Mouse (Mus musculus) cortical plate, adult 2 months (tissue): ENCODE measurements around the gene Med29. TPM values are rescaled to one million over a fixed set of nuclear protein-coding genes. Genes with fewer than 3 reads are reported as not detected.
A peak's percentile ranks its signal among the peaks of the same experiment; 100 is the strongest.
"Not testable (repeated sequence)": the region's sequence is repeated elsewhere in the genome, so short reads cannot be mapped to it uniquely, and the experiment has no call there.

Source experiments
- H3K27ac ChIP-seq: fragments of 200-500 bp; 2 replicates; pipeline ENCODE4 v1.5.1; 2012; ENCODE audit warnings: low read length, control low read depth, inconsistent platforms; ENCODE audit not compliant: insufficient read depth
- H3K4me1 ChIP-seq: fragments of 200-500 bp; 2 replicates; pipeline ENCODE4 v1.6.1; 2011; ENCODE audit warnings: low read length; ENCODE audit not compliant: control insufficient read depth, insufficient read depth
- H3K4me3 ChIP-seq: fragments of 200-500 bp; 2 replicates; pipeline ENCODE4 v1.5.1; 2011; ENCODE audit warnings: mild to moderate bottlenecking, low read length, control low read depth; ENCODE audit not compliant: insufficient read depth
- CTCF ChIP-seq: fragments of 200-500 bp; IDR thresholded peaks from 2 replicates; pipeline ENCODE4 v1.5.1; 2011; ENCODE audit warnings: mild to moderate bottlenecking, control low read depth, low read length; ENCODE audit not compliant: insufficient read depth; ENCODE audit errors: extremely low read depth
- POLR2A ChIP-seq: fragments of 200-500 bp; IDR thresholded peaks from 2 replicates; pipeline ENCODE4 v1.6.1; 2011; ENCODE audit warnings: mild to moderate bottlenecking, low read length, control low read depth; ENCODE audit not compliant: insufficient read depth; ENCODE audit errors: extremely low read depth
- polyA plus RNA-seq: library from polyadenylated mRNA; depleted of rRNA; stranded (reverse); fragments of >200 nt; gene quantifications from 2 replicates; pipeline ENCODE4 v1.2.3, GENCODE M21; 2012

Med29 gene
- polyA plus RNA-seq, 1 experiment: 42.6 TPM

DNA sequence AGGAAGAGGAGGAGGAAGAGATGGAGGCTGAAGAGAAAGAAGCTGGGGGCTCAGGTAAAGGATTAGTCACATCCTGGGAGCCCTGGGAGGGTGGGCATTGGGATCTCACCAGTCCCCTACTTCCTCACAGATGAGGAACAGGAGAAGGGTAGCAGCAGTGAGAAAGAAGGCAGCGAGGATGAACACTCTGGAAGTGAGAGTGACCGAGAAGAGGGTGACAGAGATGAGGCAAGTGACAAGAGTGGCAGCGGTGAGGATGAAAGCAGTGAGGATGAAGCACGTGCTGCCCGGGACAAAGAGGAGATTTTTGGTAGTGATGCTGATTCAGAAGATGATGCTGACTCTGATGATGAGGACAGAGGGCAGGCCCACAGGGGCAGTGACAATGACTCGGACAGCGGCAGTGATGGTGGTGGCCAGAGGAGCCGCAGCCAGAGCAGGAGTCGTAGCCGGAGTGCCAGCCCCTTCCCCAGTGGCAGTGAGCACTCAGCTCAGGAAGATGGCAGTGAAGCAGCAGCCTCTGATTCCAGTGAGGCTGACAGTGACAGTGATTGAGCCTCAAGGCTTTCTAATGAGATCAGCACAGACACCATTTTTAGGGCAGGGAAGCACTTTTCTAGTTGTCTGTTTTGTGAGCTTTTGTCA lies 6.3 kb upstream of the Med29 start:
- Histone ChIP-seq H3K4me3 (no peak overlapping the region), H3K27ac (no peak overlapping the region), H3K4me1 (no peaks in the 10 kb centered on the region)
- TF ChIP-seq CTCF (no peak), POLR2A (no peak)

DNA sequence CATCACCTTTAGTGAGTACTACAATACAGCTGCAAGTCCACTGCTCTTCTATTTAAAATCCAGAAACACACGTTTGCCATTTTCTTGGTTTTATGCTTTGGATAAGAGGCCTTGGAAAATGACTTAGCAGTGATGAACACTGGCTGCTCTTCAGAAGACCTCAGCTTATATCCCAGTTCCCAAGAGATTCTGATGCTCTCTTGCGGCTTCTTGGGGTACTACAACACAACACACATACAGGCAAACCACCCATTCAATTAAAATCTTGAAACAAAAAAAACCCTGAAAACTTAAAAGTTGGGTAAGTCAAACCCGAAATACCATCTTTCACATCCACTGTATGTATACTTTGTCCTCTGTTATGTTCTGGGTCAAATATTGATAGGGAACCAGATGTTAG lies 5.5 kb upstream of the Med29 start:
- Histone ChIP-seq H3K4me3 (no peak overlapping the region), H3K4me1 (no peaks in the 10 kb centered on the region), H3K27ac (no peak overlapping the region)
- TF ChIP-seq POLR2A (no peak), CTCF (no peak; the same call in 1 of the 2 replicates)

DNA sequence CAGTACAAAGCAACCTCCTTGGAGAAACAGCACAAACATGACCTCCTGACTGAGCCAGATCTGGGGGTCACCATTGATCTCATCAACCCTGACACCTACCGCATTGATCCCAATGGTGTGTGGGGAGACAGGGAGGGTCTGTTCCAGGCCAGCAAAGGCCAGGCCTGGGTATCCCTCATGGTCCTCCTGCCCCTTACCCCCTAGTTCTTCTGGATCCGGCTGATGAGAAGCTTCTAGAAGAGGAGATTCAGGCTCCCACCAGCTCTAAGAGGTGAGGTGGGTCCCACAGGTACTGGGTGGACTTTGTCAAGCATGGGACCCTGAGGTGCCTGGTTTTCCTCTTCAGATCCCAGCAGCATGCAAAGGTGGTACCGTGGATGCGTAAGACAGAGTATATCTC lies 2.9 kb upstream of the Med29 start:
- Histone ChIP-seq H3K4me1 (no peaks in the 10 kb centered on the region), H3K4me3 (no peak overlapping the region), H3K27ac (no peak overlapping the region)
- no peak for TF ChIP-seq POLR2A
- no peak for TF ChIP-seq CTCF

- H3K27ac ChIP-seq: peak overlapping the region; percentile 10; the same call in 1 of the 2 replicates
- H3K4me3 ChIP-seq: peak overlapping the region; percentile 55
- TF ChIP-seq CTCF (no peak), POLR2A (no peak)
- H3K4me1 ChIP-seq: no peaks in the 10 kb centered on the region
Observed at GRCm38 (mm10) chr7:28393272-28393951, 904 bp upstream of the Med29 start.

DNA sequence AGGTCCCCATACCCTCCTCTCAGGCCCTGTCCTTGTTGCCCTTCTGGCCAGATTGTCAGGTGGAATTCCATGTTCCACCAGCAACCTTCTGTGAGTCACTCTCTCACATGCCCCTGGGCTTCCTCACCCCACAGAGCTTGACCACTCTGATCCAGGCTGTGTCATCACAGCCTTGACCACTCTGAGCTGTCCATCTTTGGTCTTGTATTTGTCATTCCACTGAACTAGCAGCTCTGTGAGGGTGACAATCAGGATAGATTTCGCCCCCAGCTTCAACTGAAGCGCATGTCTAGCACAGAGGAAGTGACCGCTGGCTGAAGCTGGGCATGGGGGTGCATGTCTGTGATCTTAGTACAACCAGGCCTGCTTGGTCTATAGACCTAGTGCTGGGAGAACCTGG lies 2.2 kb downstream of the Med29 start:
- TF ChIP-seq CTCF (no peak), POLR2A (no peak)
- H3K4me3 ChIP-seq: no peak overlapping the region
- no peak overlapping the region for H3K27ac ChIP-seq
- no peaks in the 10 kb centered on the region for H3K4me1 ChIP-seq

GRCm38 (mm10) chr7:28387384-28387783 lies 5.1 kb downstream of the Med29 start:
- not testable (repeated sequence) for H3K27ac ChIP-seq

GRCm38 (mm10) chr7:28386877-28387276 lies 5.6 kb downstream of the Med29 start:
- not testable (repeated sequence) for H3K4me3 ChIP-seq, H3K4me1 ChIP-seq, H3K27ac ChIP-seq

More at GRCm38 (mm10) chr7:28387384-28387783, 5.1 kb downstream of the Med29 start:
- not testable (repeated sequence) for H3K4me3 ChIP-seq, H3K4me1 ChIP-seq

DNA sequence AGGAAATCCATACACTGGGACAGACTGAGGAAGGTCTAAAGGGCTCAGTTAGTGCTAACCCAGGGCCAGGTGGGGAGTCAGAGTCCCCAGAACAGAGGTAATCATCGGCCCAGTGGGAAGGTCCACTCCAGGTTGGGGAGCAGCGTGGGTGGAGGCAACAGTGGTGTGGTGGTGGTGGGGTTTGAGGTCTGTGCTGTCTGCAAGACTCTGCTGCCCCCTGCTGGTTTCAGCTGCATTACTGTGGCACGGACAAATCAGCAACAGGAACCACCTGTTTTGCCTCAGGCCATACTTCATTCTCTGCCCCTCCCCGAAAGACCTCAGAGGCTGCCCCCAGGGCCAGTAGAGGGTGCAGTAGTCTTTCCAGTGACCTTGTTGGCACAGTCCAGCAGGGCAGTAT lies 6.0 kb downstream of the Med29 start:
- TF ChIP-seq POLR2A (no peak), CTCF (peak; percentile 88)
- Histone ChIP-seq H3K4me3 (no peak overlapping the region), H3K4me1 (peaks cover 5% of the 10 kb centered on the region), H3K27ac (no peak overlapping the region)

- Histone ChIP-seq H3K4me1 (peaks cover 5% of the 10 kb centered on the region), H3K27ac (no peak overlapping the region), H3K4me3 (no peak overlapping the region)
- no peak for TF ChIP-seq CTCF
- TF ChIP-seq POLR2A: no peak
Observed at GRCm38 (mm10) chr7:28386007-28386406, 6.5 kb downstream of the Med29 start.

DNA sequence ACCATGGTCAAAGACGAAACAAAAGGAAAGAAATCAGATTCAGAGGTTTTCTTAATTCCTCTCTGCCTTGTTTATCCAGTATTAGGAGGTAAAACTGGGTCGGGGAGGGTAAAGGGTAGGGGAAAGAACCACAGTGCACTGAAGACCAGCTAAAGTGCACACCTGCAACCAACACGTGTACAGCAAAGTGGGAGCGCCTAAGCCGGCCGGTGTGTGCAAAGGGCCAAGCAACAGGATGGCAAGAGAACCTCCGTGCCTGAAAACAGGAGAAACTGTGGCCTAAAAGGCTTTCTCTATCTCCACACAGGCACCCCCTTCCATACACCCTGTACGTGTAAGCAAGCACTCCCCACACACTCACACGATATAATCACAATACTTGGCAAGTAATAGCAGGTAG lies 7.3 kb downstream of the Med29 start:
- no peak overlapping the region for H3K27ac ChIP-seq
- H3K4me1 ChIP-seq: peaks cover 5% of the 10 kb centered on the region
- TF ChIP-seq CTCF (no peak), POLR2A (no peak)
- H3K4me3 ChIP-seq: no peak overlapping the region
